Mouse (Mus musculus) embryonic facial prominence, embryonic 15.5 days (tissue): ENCODE measurements around the gene Zer1. TPM values are rescaled to one million over a fixed set of nuclear protein-coding genes. Genes with fewer than 3 reads are reported as not detected.

Experiments
- ATAC-seq: fragments of 200-750 bp; cut with Nextera tagmentation; 2 replicates; pipeline ENCODE4 v1.8.0; 2017; ENCODE audit warnings: low read depth, moderate TSS enrichment; ENCODE audit not compliant: insufficient number of reproducible peaks, low FRiP score, low TSS enrichment
- H3K27ac ChIP-seq: fragments of 300-500 bp; sonication (generic); replicated peaks from 2 replicates; pipeline ENCODE4 v1.5.1; 2015; ENCODE audit warnings: mild to moderate bottlenecking, inconsistent platforms
- H3K27me3 ChIP-seq: fragments of 300-500 bp; sonication (generic); 2 replicates; pipeline ENCODE4 v1.6.1; 2015; ENCODE audit warnings: inconsistent platforms
- H3K36me3 ChIP-seq: fragments of 300-500 bp; sonication (generic); 2 replicates; pipeline ENCODE4 v1.6.1; 2015; ENCODE audit warnings: mild to moderate bottlenecking, inconsistent platforms
- H3K4me1 ChIP-seq: fragments of 300-500 bp; sonication (generic); 2 replicates; pipeline ENCODE4 v1.6.1; 2015; ENCODE audit warnings: inconsistent platforms
- H3K4me2 ChIP-seq: fragments of 300-500 bp; sonication (generic); replicated peaks from 2 replicates; pipeline ENCODE4 v1.6.1; 2015; ENCODE audit warnings: mild to moderate bottlenecking, inconsistent platforms
- H3K4me3 ChIP-seq: fragments of 300-500 bp; sonication (generic); replicated peaks from 2 replicates; pipeline ENCODE4 v1.5.1; 2015; ENCODE audit warnings: mild to moderate bottlenecking, inconsistent platforms
- H3K9ac ChIP-seq: fragments of 300-500 bp; sonication (generic); 2 replicates; pipeline ENCODE4 v1.6.1; 2015; ENCODE audit warnings: inconsistent platforms
- H3K9me3 ChIP-seq: fragments of 300-500 bp; sonication (generic); replicated peaks from 2 replicates; pipeline ENCODE4 v1.6.1; 2016; ENCODE audit warnings: inconsistent platforms
- WGBS: fragments of 180-500 bp; shearing (Covaris S2); methylation state at CpG from one replicate; pipeline ENCODE4 v1.1.7; 2015; 5-methylcytosine and 5-hydroxymethylcytosine counted together
- polyA plus RNA-seq: library from polyadenylated mRNA; unstranded; fragments of >200 nt; fragmentation: Nextera tagmentation; extraction: Ambion mirVana; gene quantifications from 2 replicates; pipeline ENCODE4 v1.2.1, GENCODE M21; 2015

Gene Zer1
- polyA plus RNA-seq, 1 experiment from 2014 or later: 10.1 TPM

- peak overlapping the region; percentile 81 for H3K27ac ChIP-seq
- ATAC-seq: no peak
- H3K4me2 ChIP-seq: peak overlapping the region; percentile 79
- peaks cover 26% of the 10 kb centered on the region for H3K4me1 ChIP-seq
- WGBS: 2% methylated on average over 13 of the region's 13 CpGs
- peaks cover 45% of the 10 kb centered on the region for H3K36me3 ChIP-seq
- no peaks in the 10 kb centered on the region for H3K9me3 ChIP-seq
- peak overlapping the region; percentile 72 for H3K4me3 ChIP-seq
- no peaks in the 10 kb centered on the region for H3K27me3 ChIP-seq
- peak overlapping the region; percentile 51 for H3K9ac ChIP-seq
These were observed 30.2 kb downstream of the Zer1 start for GRCm38 (mm10) chr2:30094208-30094588.

GRCm38 (mm10) chr2:30093471-30094207 lies 30.7 kb downstream of the Zer1 start, which contains the start of gene Zdhhc12:
TSS of gene Zdhhc12 (minus strand) at chr2:30093648.
- no peaks in the 10 kb centered on the region for H3K9me3 ChIP-seq
- peaks cover 26% of the 10 kb centered on the region for H3K4me1 ChIP-seq
- H3K4me2 ChIP-seq: peak within 1 kb of the TSS; percentile 79
- peaks cover 39% of the 10 kb centered on the region; the same call in 1 of the 2 replicates for H3K36me3 ChIP-seq
- no peaks in the 10 kb centered on the region for H3K27me3 ChIP-seq
- WGBS: under 1% methylated on average over 51 of the region's 51 CpGs
- H3K9ac ChIP-seq: peak within 1 kb of the TSS; percentile 51
- ATAC-seq: peak; percentile 94
- H3K27ac ChIP-seq: peak within 1 kb of the TSS; percentile 81
- H3K4me3 ChIP-seq: peak within 1 kb of the TSS; percentile 72

DNA sequence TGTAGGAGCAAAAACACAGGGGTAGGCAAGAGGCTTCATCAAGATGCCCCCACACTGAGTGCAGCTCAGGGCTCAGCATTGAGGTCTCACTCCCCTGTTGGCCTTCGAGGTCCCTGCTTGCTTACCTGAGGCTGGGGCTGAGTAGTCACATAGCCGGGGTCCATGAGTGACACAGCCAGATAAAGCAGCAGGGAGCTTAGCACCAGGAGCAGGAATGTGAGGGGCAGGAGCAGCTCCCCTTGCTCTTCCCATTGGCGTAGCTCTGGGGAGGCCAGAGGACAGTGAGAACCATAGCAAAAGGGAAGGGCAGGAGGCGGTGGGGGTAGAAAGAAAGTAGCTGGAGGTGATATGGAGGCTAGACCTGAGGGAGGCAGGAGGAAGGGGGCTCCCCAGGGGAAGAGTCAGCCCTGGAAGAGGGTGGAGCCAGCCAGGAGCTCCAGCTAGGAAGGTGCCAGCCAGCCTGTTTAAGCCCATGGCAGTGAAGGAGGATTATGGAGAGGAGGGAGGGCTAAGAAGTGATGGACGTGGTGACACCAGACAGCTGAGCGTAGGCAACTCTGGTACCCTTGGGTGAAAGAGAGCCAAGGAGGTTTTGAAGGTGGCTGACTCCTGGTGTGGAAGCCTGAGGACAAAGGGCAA lies 32.0 kb downstream of the Zer1 start:
- 53% methylated on average over 6 of the region's 6 CpGs for WGBS
- no peak for ATAC-seq
- H3K9me3 ChIP-seq: no peaks in the 10 kb centered on the region
- H3K4me3 ChIP-seq: peak overlapping the region; percentile 72
- peaks cover 26% of the 10 kb centered on the region for H3K4me1 ChIP-seq
- H3K36me3 ChIP-seq: peaks cover 29% of the 10 kb centered on the region; the same call in 1 of the 2 replicates
- H3K4me2 ChIP-seq: peak overlapping the region; percentile 79
- H3K9ac ChIP-seq: no peak overlapping the region
- no peaks in the 10 kb centered on the region for H3K27me3 ChIP-seq
- peak overlapping the region; percentile 81 for H3K27ac ChIP-seq

- Histone ChIP-seq H3K36me3 (peaks cover 26% of the 10 kb centered on the region; the same call in 1 of the 2 replicates), H3K4me3 (no peak overlapping the region), H3K9me3 (no peaks in the 10 kb centered on the region), H3K9ac (no peak overlapping the region), H3K4me1 (peaks cover 26% of the 10 kb centered on the region), H3K4me2 (no peak overlapping the region), H3K27me3 (no peaks in the 10 kb centered on the region), H3K27ac (no peak overlapping the region)
- ATAC-seq: no peak
- WGBS: 97% methylated on average over 12 of the region's 12 CpGs
These were observed 32.9 kb downstream of the Zer1 start for GRCm38 (mm10) chr2:30091521-30091920.

- Histone ChIP-seq H3K36me3 (peaks cover 25% of the 10 kb centered on the region; the same call in 1 of the 2 replicates), H3K27ac (no peak overlapping the region), H3K27me3 (no peaks in the 10 kb centered on the region), H3K4me1 (peaks cover 10% of the 10 kb centered on the region), H3K4me2 (no peak overlapping the region), H3K4me3 (no peak overlapping the region), H3K9ac (no peak overlapping the region), H3K9me3 (no peaks in the 10 kb centered on the region)
- no peak for ATAC-seq
- WGBS: 91% methylated on average over 4 of the region's 4 CpGs
These were observed 37.1 kb downstream of the Zer1 start for GRCm38 (mm10) chr2:30087310-30087709.

DNA sequence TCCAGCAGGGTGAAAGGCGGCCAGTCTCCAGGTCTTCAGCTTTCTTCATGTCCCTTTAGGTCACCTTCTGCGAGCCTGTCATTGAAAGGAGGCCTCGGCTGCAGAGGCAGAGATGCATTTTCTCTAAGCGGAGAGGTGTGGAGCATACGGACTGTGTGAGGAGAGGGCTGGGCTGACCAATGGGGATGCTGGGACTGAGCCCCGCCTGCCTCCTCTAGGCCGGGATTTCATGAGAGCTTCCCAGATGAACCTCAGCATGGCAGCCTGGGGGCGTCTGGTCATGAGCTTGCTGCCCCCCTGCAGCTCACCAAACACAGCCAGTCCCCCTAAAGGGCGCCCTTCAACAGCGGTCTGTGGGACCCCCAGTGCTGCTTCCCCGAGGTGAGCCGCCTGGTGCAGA lies 39.8 kb downstream of the Zer1 start:
- H3K4me3 ChIP-seq: peak overlapping the region; percentile 27
- 0 out of 2 replicates have a peak, but pooled peaks cover 6% of the 10 kb centered on the region for H3K36me3 ChIP-seq
- H3K4me2 ChIP-seq: peak overlapping the region; percentile 37
- H3K9me3 ChIP-seq: no peaks in the 10 kb centered on the region
- no peak overlapping the region for H3K9ac ChIP-seq
- H3K4me1 ChIP-seq: 0 out of 2 replicates have a peak, but pooled peaks cover 8% of the 10 kb centered on the region
- H3K27ac ChIP-seq: no peak overlapping the region
- WGBS: 18% methylated on average over 12 of the region's 12 CpGs
- no peaks in the 10 kb centered on the region for H3K27me3 ChIP-seq
- 0 out of 2 replicates have a peak, but pooled peaks have one; percentile 59 for ATAC-seq

- Histone ChIP-seq H3K4me2 (peak overlapping the region; percentile 37), H3K9ac (no peak overlapping the region), H3K27me3 (no peaks in the 10 kb centered on the region), H3K9me3 (no peaks in the 10 kb centered on the region), H3K4me1 (0 out of 2 replicates have a peak, but pooled peaks cover 8% of the 10 kb centered on the region), H3K27ac (no peak overlapping the region), H3K4me3 (no peak overlapping the region), H3K36me3 (0 out of 2 replicates have a peak, but pooled peaks cover 5% of the 10 kb centered on the region)
- 42% methylated on average over 5 of the region's 5 CpGs for WGBS
- ATAC-seq: no peak
These were observed 40.3 kb downstream of the Zer1 start for GRCm38 (mm10) chr2:30084113-30084512.

DNA sequence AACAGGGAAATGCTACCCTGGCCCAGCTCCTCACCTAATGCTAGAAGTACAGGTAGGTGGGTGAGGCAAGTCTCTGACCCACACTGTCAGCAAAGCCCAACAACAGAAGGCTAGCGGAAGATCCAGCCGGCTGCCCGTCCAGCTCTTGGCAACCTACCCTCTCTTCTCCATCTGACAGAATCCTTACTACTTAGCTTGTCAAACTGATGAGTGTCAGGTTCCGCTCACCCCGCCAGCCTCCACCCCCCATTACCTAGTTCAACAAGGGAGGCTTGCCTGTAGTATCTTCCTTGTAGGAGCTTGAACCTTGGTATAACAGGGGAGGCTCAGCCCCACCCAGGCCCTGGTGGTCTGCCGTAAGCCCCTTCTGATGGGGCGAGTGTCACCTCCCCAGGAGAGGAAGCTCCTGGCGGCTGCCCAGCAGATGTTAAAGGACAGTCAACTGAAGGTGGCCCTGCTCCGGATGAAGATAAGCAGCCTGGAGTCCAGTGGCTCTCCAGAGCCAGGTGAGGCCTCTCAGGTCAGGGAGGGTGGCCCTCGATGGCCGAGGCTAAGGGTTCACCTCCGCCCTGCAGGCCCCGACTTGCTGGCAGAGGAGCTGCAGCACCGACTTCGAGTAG lies 44.1 kb downstream of the Zer1 start:
- 79% methylated on average over 15 of the region's 15 CpGs for WGBS
- no peak for ATAC-seq
- no peak overlapping the region for H3K4me3 ChIP-seq
- no peaks in the 10 kb centered on the region for H3K36me3 ChIP-seq
- no peak overlapping the region for H3K27ac ChIP-seq
- no peaks in the 10 kb centered on the region for H3K27me3 ChIP-seq
- no peak overlapping the region for H3K4me2 ChIP-seq
- no peaks in the 10 kb centered on the region for H3K9me3 ChIP-seq
- peaks cover 24% of the 10 kb centered on the region for H3K4me1 ChIP-seq
- H3K9ac ChIP-seq: no peak overlapping the region

- Histone ChIP-seq H3K9ac (0 out of 2 replicates have a peak overlapping the region, but pooled peaks have one; percentile 12), H3K4me2 (peak overlapping the region; percentile 96), H3K4me1 (peaks cover 15% of the 10 kb centered on the region), H3K36me3 (0 out of 2 replicates have a peak, but pooled peaks cover under 1% of the 10 kb centered on the region), H3K27me3 (no peaks in the 10 kb centered on the region), H3K27ac (peak overlapping the region; percentile 91), H3K4me3 (0 out of 2 replicates have a peak overlapping the region, but pooled peaks have one; percentile 67), H3K9me3 (no peaks in the 10 kb centered on the region)
- ATAC-seq: no peak
- 63% methylated on average over 4 of the region's 4 CpGs for WGBS
These were observed 45.6 kb downstream of the Zer1 start for GRCm38 (mm10) chr2:30078760-30079159.

- H3K4me1 ChIP-seq: peaks cover 15% of the 10 kb centered on the region
- WGBS: 11% methylated on average over 10 of the region's 10 CpGs
- H3K4me2 ChIP-seq: peak overlapping the region; percentile 96
- peak; percentile 44; the same call in 1 of the 2 replicates for ATAC-seq
- no peaks in the 10 kb centered on the region for H3K9me3 ChIP-seq
- H3K4me3 ChIP-seq: peak overlapping the region; percentile 67
- no peaks in the 10 kb centered on the region for H3K27me3 ChIP-seq
- peak overlapping the region; percentile 91 for H3K27ac ChIP-seq
- 0 out of 2 replicates have a peak overlapping the region, but pooled peaks have one; percentile 12 for H3K9ac ChIP-seq
- 0 out of 2 replicates have a peak, but pooled peaks cover 5% of the 10 kb centered on the region for H3K36me3 ChIP-seq
These were observed 46.1 kb downstream of the Zer1 start for GRCm38 (mm10) chr2:30078349-30078712.
